Mouse (Mus musculus) kidney, postnatal 10 days (tissue): ENCODE data around the gene Txk.

ENCODE experiments used
- DNase-seq: peaks from one replicate; pipeline ENCODE4 v3.0.0; 2021; ENCODE audit warnings: mixed read lengths

Txk gene

DNA sequence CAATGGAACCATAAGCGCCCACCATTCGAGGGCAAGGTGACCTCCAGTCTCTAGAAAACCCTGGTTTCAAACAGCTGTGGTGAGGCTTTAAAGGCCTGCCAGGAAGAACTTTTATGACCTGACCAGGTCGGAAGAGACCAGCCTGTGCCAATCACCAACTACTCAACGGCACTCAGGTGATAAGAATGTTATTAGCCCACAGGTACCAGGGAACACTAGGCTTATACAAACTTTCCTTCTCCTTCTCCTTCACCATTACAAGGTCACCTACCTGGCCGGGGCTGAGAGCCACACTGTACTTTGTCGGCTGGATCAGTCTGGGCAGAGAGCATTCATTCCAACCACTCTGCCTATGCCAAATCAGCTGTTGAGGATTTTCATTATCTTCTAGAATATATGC lies 71.1 kb downstream of the Txk start:
- no peak for DNase-seq

DNA sequence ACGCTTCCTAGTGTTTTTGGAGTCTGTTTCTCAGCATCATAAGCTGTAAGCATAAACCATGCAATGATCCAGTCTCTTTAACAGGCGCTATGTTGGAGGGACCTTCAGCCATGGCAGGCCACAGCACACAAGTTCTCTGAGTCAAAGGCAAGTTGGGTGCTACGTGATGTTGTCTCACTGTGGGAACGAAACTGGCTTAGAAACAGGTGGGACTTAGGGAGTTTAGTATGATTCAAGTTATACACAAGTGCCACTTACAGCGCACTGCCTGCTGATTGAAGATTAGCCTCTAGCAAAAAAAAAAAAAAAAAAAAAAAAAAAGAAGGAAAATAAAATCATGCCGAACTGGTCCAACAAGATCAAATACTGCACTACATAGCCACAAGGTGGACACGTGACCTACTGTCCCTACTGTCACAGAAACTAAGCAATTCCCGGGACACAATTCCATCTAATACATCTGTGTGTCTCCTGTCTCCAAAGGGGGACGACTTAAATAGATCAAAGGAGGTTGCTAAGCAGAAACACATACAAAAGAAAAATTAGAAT lies 77.5 kb downstream of the Txk start:
- DNase-seq = no peak

DNA sequence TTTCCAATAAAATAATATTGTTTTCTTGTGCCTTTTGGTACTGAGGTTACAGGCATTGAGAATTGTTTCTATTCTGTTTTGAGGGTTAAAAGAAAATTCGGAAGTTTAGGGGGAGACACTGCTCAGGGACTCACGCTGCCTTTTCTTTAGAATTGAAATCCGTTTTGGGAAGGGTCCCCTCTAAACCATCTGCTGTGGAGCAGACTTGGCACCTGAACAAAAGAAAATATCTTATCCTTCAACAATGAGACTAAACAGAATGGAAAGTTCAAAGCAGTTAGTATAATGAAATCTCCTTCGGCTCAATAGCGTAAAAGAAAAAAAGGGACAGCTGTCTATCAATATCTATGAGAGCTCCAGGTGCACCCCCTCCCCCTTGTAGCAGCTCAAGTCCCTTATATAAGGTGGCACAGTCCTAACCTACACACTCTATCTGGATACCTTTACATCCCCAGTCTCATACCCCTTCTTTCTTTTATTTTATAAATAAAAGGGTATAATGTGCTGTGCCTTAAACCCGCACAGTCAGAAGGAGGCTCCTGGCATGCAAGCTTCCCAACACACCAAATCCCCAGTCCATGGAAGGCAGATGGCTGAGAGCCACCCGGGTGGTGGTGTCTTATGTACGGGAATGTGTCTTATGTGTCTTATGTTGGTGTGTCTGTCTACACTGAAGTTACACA lies 81.4 kb downstream of the Txk start:
- DNase-seq = no peak

DNA sequence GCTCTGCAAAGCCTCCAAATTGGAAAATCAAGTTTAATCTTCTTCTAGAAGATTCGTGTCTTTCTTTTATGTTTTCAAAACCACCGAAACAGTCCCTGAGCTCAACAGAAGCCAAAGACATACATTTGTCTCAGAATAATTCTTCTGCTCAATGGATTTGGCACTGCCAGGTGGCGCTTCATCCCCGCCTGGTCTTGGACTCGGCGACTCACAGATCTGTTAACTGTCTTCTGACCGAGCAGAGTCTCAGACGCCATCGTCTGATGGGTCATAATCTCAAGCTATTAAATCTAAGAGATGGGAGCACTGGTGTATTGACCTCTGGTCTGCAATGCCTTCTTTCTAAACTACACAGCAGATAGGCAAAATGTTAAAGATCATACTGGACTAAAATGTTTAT lies 84.2 kb downstream of the Txk start:
- no peak for DNase-seq

DNA sequence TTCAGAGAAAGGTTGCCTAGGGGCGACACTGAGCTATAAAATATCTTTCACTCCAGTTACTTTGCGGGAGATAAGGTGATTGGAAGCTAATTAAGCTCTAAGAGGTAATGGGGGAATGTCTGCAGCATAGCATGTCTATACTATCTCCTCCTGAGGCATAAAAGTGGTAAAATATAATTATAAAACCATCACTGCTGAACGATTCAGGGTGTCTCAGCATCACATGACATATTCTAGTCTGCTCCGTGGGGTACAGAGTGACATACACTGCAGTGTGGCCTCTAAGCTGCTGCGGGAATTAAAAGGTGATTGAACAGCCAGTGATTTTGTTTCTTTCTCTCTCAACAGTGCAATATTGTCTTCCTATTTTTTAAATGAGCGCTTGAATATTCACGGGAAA lies 86.1 kb downstream of the Txk start:
- DNase-seq = no peak

DNA sequence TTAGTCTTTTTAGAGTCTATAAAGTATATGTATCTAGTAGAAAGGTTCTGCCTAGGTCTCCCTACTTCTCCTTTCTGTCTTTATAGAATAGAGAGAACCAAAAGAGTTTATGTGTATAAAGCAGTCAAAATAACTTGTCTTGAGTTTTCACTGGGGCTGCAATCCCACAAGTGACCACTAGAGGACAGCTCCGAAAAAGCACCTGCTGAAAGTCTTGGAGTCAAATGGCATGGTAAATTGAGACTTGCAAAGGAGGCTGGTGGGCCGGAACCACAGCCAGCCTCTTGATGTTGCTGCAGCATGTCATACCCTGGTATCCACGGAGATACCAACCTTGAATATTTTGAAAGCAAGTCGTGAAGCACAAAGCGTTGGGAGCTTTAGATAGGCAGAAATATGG lies 87.3 kb downstream of the Txk start:
- peak; percentile 75 for DNase-seq

DNA sequence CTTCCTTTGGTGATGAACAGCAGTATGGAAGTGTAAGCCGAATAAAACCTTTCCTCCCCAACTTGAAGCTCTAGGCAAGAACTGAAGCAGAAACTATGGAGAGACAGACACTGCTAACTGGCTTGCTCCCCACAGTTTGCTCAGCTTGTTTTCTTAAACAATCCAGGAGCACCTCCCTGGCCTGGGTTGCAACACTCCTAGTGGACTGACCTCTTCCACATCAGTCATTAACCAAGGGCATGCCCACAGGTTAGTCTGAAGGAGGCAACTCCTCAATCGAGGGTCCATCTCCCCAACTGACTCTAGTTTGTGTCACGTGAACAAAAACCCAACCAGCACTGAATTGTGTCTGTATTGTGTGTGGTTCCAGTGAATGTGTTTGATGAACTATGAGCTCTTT lies 87.7 kb downstream of the Txk start:
- no peak for DNase-seq

DNA sequence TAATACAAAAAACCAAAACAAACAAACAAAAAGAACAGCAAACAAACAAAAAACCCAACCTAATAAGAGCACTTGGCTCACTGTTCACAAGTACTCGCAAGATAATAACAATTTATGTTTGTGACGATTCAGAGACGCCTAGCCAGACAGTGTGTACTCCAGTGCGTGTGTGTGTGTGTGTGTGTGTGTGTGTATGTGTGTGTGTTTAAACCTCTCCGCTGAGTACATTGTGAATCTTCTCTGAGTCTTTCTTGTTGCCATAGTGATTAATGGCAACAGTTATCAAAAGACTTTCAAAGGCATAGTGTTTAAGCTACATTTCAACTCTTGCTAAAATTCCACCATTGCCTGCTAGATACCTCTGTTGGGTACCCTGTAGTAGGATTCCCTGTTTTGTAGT lies 88.5 kb downstream of the Txk start:
- no peak for DNase-seq

DNA sequence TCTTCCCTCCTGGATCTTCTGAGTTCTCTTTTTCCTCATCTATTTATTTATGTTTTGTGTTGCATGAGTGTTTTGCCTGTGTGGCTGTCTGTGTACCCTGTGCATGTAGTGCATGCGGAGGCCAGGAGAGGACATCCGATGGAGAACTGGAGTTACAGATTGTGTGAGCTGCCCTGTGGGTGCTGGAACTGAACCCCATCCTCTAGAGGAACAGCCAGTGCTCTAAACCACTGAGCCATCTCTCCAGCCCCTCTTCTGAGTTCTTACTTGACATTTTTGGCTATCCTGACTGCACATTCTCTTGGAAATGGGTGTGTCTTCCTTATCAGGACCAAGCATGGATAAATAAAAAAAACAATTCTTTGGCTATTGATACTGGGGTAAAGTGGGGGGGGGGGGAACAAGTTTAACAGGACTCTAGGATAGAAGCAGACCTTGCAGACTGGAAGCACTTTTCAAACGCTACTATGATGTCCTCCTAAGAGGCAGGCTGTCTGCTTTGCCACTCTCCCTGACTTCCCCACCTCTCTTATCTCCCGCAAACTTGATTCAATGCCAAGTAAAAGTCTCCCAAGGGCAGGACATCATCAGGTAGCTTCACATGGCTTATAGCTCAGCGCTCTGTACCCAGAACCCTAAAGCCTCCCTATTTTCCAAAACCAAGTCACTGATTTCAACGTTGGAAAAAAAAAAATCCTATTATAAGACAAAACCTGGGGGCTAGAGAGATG lies 91.4 kb downstream of the Txk start:
- DNase-seq = no peak

DNA sequence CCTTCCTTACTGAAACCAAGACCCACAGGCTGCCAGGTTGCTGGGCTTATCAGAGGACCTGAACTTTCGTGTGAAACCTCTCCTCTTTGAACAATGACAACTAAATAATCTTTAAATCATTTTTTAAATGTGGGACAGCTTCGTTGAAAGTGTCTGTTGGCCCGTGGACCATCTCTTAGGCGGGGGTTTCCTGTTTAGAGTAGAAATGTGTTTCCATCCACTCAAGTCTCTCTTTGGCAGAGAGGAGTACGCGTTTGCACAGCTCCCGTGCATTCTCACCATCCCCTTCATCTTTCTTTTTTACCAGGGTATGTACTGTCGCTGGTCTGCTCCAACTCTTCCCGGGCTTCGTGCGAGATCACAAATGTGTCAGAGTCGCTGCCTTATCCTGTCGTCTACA lies 94.2 kb downstream of the Txk start:
- DNase-seq = no peak

DNA sequence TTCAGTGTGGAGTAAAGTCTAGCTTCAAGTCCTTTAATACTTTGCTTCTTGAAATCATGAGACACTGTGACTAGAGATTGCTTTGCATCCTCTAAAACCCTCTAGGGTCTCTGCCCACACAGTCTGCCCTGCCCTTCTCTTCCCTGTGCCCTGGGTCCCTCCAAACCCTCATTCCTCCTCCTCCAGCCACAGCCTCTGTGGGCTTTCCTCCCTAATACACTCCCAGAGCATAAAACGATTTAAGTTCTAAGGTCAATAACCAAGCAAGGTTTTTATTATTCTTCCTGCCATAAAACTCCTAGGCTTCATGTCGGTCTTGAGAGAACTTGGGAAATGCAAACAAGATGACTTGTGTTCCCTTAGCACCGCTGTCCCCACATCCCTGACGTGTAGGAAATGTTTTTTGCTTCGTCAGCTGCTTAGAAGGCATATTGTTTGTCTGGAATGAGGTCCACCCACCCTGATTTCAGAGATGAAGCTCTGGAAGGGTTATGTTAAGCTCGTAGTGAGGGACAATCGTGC lies 96.2 kb downstream of the Txk start:
- no peak for DNase-seq

DNA sequence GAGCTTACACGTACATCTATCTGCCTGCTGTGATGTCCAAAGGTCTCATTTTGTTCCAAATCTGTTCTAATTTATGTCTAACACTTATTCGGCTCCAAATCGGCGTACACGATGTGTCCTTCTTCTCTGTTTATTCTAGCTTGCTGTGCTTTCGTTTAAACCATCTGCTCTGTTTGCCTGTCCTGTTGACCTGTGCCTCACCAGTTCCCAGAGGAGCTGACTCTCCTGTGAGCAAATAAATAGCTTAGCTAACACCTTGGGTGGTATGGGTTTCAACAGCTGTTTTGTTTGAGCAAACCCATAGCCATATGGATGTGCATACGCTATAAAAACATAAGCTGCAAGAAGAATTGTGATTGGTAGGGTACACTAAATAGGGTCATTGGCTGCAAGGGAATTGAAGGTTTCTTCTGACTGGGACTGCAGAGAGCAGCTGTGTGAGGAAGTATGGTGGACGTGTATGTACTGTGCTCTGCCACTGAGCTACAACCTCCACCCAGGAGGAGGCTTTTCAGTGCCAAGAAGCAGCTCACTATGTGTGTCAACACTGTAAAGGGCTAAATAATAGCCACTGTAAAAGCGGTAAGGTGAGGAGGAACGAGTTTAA lies 99.4 kb downstream of the Txk start:
- no peak for DNase-seq

DNA sequence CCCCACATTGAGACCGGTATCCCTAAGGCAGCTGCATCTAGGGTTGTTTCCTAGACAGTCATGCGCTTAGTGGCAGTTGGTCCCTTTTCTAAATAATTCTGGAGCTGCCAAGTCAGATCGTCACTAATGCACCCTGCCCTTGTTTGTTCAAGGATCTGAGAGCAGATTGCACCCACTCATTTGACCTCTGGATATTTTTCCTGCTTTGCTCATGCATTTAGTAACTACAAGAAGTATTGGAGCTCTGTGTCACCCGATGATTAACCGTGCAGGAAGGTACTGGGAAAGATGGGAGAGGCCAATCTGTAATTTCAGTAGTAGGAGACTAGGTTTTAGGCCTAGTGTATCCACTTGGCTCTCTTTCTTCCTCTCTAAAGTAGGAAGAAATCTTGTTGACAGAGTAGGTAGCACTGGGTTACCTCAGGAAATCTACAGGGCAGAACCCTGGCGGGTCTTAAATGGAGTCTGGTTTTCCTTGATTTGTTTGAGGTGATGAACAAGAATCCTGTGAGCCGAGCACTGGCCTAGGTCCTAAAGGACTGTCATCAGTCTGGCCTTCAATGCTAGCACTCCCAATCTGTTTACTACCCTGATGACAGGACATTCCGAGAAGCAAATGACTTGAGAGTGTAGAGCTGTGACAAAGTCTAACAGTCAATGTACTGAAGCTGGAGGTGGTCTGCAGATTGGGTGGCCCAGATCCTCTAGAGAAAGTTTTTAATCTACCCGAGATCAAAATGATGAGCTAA lies 103.4 kb downstream of the Txk start:
- DNase-seq = no peak

DNA sequence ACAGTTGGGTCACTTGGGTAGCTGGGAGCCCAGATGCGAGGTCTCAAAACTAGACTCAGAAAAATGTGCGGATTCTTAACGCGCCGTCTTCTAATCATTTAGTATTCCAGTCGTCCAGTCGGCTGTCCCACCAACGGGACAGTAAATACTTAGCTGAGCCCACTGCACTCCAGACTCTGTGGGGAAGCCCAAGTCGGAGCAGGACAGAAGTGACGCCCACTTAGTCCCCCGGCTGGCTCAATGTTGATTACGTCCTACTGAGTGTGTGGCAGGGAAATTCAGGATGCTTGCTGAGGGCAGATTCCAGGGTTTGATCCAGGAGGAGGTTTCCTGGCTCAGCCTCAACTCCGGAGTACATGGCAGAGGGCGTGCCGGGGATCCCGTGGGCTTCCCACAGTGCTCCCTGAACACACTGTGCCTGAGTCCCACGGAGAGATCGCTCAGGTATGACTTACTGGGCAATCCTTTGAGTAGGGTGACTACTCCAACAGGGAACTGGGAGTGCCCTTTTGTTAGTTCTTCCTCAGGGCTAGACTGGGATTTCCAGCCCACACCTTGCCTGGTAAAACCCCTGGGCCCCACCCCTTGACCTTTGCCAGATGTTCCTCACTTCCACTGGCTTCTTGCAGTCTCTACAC lies 104.5 kb downstream of the Txk start:
- DNase-seq = no peak

DNA sequence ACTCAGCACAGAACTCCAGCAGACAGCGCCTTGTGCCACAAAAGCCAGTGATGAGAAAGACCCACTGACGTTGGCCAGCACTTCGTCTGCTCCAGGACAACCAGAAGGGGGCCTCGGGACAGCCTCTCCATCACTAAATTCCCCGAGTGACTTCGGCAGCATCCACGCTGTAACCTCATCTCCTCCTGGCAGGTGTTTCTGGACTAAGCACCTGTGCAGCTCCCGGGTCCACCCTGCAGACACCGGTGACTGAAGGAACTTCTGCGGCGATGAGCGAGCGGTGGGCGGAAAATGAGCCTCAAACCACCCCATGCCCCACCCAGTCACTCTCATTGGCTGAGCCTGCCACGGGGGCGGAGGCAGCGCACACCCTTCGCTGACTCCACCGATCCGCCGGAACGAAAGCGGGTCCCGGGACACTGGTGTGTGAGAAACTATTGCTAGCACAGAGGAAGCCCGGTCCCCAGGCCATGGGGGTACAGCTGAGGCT lies 105.1 kb downstream of the Txk start, which contains the start of gene Nipal1:
Nipal1 (plus strand) TSS at position 378 of the 490 bp plus-strand sequence.
- DNase-seq = peak; percentile 77

DNA sequence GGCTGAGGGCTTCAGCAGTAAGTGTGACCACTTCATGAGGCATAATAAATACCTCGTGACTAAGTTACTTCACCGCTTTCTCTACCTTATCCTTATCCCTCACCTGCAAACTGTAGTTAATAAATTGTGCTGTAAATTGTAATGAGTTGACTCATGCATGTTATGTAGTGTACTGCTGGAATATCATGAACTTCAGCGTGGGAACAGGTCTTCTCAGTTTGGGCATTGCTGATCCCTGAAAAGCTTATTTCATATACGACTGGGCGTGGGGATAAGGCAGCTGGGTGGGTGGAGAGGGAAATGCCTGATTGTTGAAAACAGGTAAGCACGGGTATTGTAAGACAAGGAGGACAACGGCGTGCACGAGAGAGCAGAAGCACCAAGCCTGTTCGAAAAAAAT lies 105.6 kb downstream of the Txk start:
- DNase-seq = no peak

DNA sequence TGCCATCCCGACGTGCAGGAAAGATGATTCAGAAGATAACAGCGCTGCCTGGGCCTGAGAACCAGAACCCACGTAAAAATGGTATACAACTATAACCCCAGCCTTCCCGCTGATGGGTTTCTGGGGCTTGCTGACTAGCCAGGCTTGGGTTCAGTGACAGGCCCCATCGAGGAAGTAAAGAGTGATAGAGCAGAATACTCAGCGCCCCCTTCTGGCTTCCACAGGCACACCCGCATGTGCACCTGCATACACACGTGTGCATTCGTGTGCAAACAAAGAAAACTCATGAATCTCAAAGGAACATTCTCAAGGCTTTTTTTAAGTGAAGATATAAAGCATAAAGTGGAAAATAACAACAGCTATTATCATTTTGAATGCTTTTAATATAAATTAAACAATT lies 106.4 kb downstream of the Txk start:
- DNase-seq = no peak
